Mouse (Mus musculus) MEL (cell line): ENCODE measurements at regions not wholly inside any gene's neighbourhood (a gene's known extent, or its start where the extent isn't known, plus 50 kb on each side); places are given as distances from the start of the nearest gene placed in this dataset.

ENCODE experiments used
- DNase-seq: peaks from one replicate; pipeline ENCODE4 v3.0.0; 2011; ENCODE audit warnings: low read depth, low spot score
- H3K27ac ChIP-seq: 2 replicates; pipeline ENCODE4 v1.5.1; 2012; ENCODE audit warnings: low read depth, mild to moderate bottlenecking, control low read depth, low read length, moderate library complexity; ENCODE audit not compliant: control insufficient read depth
- H3K27me3 ChIP-seq, 2 experiments: fragments of 150-350 bp in 1 of 2; sonication (generic) in 1 of 2; 2 replicates each; pipeline ENCODE4 v1.6.1; 2012; ENCODE audit warnings: low read length in 2 of 2, mild to moderate bottlenecking in 2 of 2, improper control_type of control experiment in 1 of 2, moderate library complexity in 1 of 2; ENCODE audit not compliant: insufficient read depth in 2 of 2, control insufficient read depth in 1 of 2
- H3K36me3 ChIP-seq, 2 experiments: 2 replicates each; pipeline ENCODE4 v1.6.1; 2012 to 2014; ENCODE audit warnings: low read length in 2 of 2, improper control_type of control experiment in 1 of 2, inconsistent platforms in 1 of 2, mild to moderate bottlenecking in 1 of 2; ENCODE audit not compliant: insufficient read depth in 2 of 2, control insufficient read depth in 1 of 2
- H3K4me1 ChIP-seq, 2 experiments: fragments of 150-350 bp in 1 of 2; sonication (generic) in 1 of 2; 2 replicates each; pipeline ENCODE4 v1.6.1; 2012; ENCODE audit warnings: low read length in 2 of 2, improper control_type of control experiment in 1 of 2, mild to moderate bottlenecking in 1 of 2; ENCODE audit not compliant: insufficient read depth in 2 of 2, control insufficient read depth in 1 of 2
- H3K4me3 ChIP-seq, 2 experiments: fragments of 150-350 bp in 1 of 2; sonication (generic) in 1 of 2; 2 replicates each; pipeline ENCODE4 v1.5.1; 2012; ENCODE audit warnings: low read depth in 2 of 2, low read length in 2 of 2, mild to moderate bottlenecking in 2 of 2, moderate library complexity in 2 of 2, control low read depth in 1 of 2, improper control_type of control experiment in 1 of 2; ENCODE audit not compliant: control insufficient read depth in 1 of 2, insufficient read depth in 1 of 2
- H3K79me2 ChIP-seq: 2 replicates; pipeline ENCODE4 v1.6.1; 2012; ENCODE audit warnings: mild to moderate bottlenecking, low read length, moderate library complexity; ENCODE audit not compliant: control insufficient read depth, poor library complexity, insufficient read depth
- H3K9ac ChIP-seq: 2 replicates; pipeline ENCODE4 v1.6.1; 2012; ENCODE audit warnings: low read depth, mild to moderate bottlenecking, control low read depth, low read length, moderate library complexity; ENCODE audit not compliant: control insufficient read depth, poor library complexity, severe bottlenecking
- H3K9me3 ChIP-seq: fragments of 150-350 bp; sonication (generic); replicated peaks from 2 replicates; pipeline ENCODE4 v1.6.1; 2012; ENCODE audit warnings: mild to moderate bottlenecking, low read length, improper control_type of control experiment, moderate library complexity; ENCODE audit not compliant: insufficient read depth
- ELF1 ChIP-seq: IDR thresholded peaks from 2 replicates; pipeline ENCODE4 v1.6.1; 2014; ENCODE audit warnings: low read depth, mild to moderate bottlenecking, inconsistent platforms, low read length, improper control_type of control experiment, moderate library complexity
- EP300 ChIP-seq, 2 experiments: IDR thresholded peaks; 2 replicates each; pipeline ENCODE4 v1.6.1; 2011; ENCODE audit warnings: improper control_type of control experiment in 2 of 2, low read length in 2 of 2, low read depth in 1 of 2, mild to moderate bottlenecking in 1 of 2
- GABPA ChIP-seq: IDR thresholded peaks from 2 replicates; pipeline ENCODE4 v1.6.1; 2012; ENCODE audit warnings: low read depth, mild to moderate bottlenecking, inconsistent platforms, low read length, improper control_type of control experiment, moderate library complexity
- GATA1 ChIP-seq: IDR thresholded peaks from 2 replicates; pipeline ENCODE4 v1.6.1; 2011; ENCODE audit warnings: low read depth, low read length, improper control_type of control experiment
- KAT2A ChIP-seq: conservative IDR thresholded peaks from 2 replicates; pipeline ENCODE4 v1.6.1; 2012; ENCODE audit warnings: low read depth, low read length, improper control_type of control experiment, inconsistent platforms
- MAFK ChIP-seq: IDR thresholded peaks from 2 replicates; pipeline ENCODE4 v1.6.1; 2011; ENCODE audit warnings: low read depth, mild to moderate bottlenecking, low read length, improper control_type of control experiment, borderline replicate concordance
- MEF2A ChIP-seq: IDR thresholded peaks from 2 replicates; pipeline ENCODE4 v1.6.1; 2014; ENCODE audit warnings: low read depth, mild to moderate bottlenecking, inconsistent platforms, low read length, improper control_type of control experiment; ENCODE audit not compliant: poor library complexity, insufficient replicate concordance, severe bottlenecking; ENCODE audit errors: extremely low read depth
- MXI1 ChIP-seq: IDR thresholded peaks from 2 replicates; pipeline ENCODE4 v1.6.1; 2011; ENCODE audit warnings: mild to moderate bottlenecking, low read depth, low read length, improper control_type of control experiment
- MYB ChIP-seq: IDR thresholded peaks from 2 replicates; pipeline ENCODE4 v1.6.1; 2011; ENCODE audit warnings: mild to moderate bottlenecking, low read depth, low read length, improper control_type of control experiment
- NELFE ChIP-seq: IDR thresholded peaks from 2 replicates; pipeline ENCODE4 v1.6.1; 2011; ENCODE audit warnings: low read depth, low read length, improper control_type of control experiment
- NRF1 ChIP-seq: IDR thresholded peaks from 2 replicates; pipeline ENCODE4 v1.6.1; 2014; ENCODE audit warnings: low read depth, mild to moderate bottlenecking, inconsistent platforms, low read length, improper control_type of control experiment, moderate library complexity; ENCODE audit not compliant: poor library complexity, insufficient read depth, severe bottlenecking
- RCOR1 ChIP-seq: IDR thresholded peaks from 2 replicates; pipeline ENCODE4 v1.6.1; 2012; ENCODE audit warnings: low read depth, mild to moderate bottlenecking, inconsistent platforms, low read length, improper control_type of control experiment
- SIN3A ChIP-seq: IDR thresholded peaks from 2 replicates; pipeline ENCODE4 v1.6.1; 2012; ENCODE audit warnings: low read length, improper control_type of control experiment, inconsistent platforms
- TAL1 ChIP-seq: IDR thresholded peaks from 2 replicates; pipeline ENCODE4 v1.6.1; 2012; ENCODE audit warnings: mild to moderate bottlenecking, inconsistent platforms, low read length, moderate library complexity, mixed read lengths
- TBP ChIP-seq: IDR thresholded peaks from 2 replicates; pipeline ENCODE4 v1.8.0; 2011; ENCODE audit warnings: low read depth, low read length, improper control_type of control experiment
- UBTF ChIP-seq: IDR thresholded peaks from 2 replicates; pipeline ENCODE4 v1.6.1; 2012; ENCODE audit warnings: low read depth, mild to moderate bottlenecking, inconsistent platforms, low read length, improper control_type of control experiment, moderate library complexity, borderline replicate concordance; ENCODE audit not compliant: insufficient read depth
- USF1 ChIP-seq: IDR thresholded peaks from 2 replicates; pipeline ENCODE4 v1.6.1; 2014; ENCODE audit warnings: low read depth, mild to moderate bottlenecking, inconsistent platforms, low read length, improper control_type of control experiment, moderate library complexity
- ZC3H11A ChIP-seq: IDR thresholded peaks from 2 replicates; pipeline ENCODE4 v1.6.1; 2012; ENCODE audit warnings: low read depth, mild to moderate bottlenecking, inconsistent platforms, low read length, improper control_type of control experiment
- ZKSCAN1 ChIP-seq: IDR thresholded peaks from 2 replicates; pipeline ENCODE4 v1.6.1; 2012; ENCODE audit warnings: low read depth, mild to moderate bottlenecking, inconsistent platforms, low read length, improper control_type of control experiment, moderate library complexity
- ZMIZ1 ChIP-seq: IDR thresholded peaks from 2 replicates; pipeline ENCODE4 v1.6.1; 2012; ENCODE audit warnings: low read depth, mild to moderate bottlenecking, inconsistent platforms, low read length, improper control_type of control experiment, moderate library complexity

- Histone ChIP-seq H3K27ac (no peak overlapping the region), H3K36me3 (no peaks in the 10 kb centered on the region), H3K4me3 (no peak overlapping the region), H3K4me1 (no peaks in the 10 kb centered on the region), H3K9me3 (no peaks in the 10 kb centered on the region), H3K9ac (no peak overlapping the region), H3K79me2 (no peaks in the 10 kb centered on the region), H3K27me3 (no peaks in the 10 kb centered on the region)
- TF ChIP-seq GABPA: no peak
- DNase-seq: no peak
Measured at GRCm38 (mm10) chr9:94045462-94046126, 492.3 kb downstream of the 1190002N15Rik start.

- no peak for DNase-seq
- Histone ChIP-seq H3K27me3 (no peaks in the 10 kb centered on the region), H3K9me3 (no peaks in the 10 kb centered on the region), H3K79me2 (no peaks in the 10 kb centered on the region), H3K36me3 (no peaks in the 10 kb centered on the region), H3K27ac (no peak overlapping the region), H3K9ac (no peak overlapping the region), H3K4me3 (no peak overlapping the region), H3K4me1 (no peaks in the 10 kb centered on the region)
- TF ChIP-seq KAT2A (no peak), ZC3H11A (no peak), NELFE (no peak), USF1 (no peak), RCOR1 (no peak), MYB (no peak), TBP (no peak), GATA1 (no peak), ZMIZ1 (no peak)
Measured at GRCm38 (mm10) chr9:94023761-94024160, 514.1 kb downstream of the 1190002N15Rik start.

GRCm38 (mm10) chr9:94021293-94021903, 516.5 kb downstream of the 1190002N15Rik start:
- no peak overlapping the region for H3K27ac ChIP-seq
- no peak overlapping the region for H3K4me3 ChIP-seq
- no peak for DNase-seq
- H3K36me3 ChIP-seq: no peaks in the 10 kb centered on the region
- TF ChIP-seq GATA1 (no peak), NRF1 (no peak), ZKSCAN1 (no peak), TAL1 (no peak), ELF1 (no peak), MEF2A (no peak), GABPA (no peak), UBTF (no peak), MXI1 (no peak), NELFE (no peak), RCOR1 (no peak), EP300 (IDR thresholded peaks at IDR 0.05; ENCODE audit: low read depth in 1 of 2, low read length in 2 of 2) (no peak), SIN3A (no peak), MAFK (no peak)
- no peaks in the 10 kb centered on the region for H3K79me2 ChIP-seq
- H3K9me3 ChIP-seq: no peaks in the 10 kb centered on the region
- H3K9ac ChIP-seq: no peak overlapping the region
- H3K4me1 ChIP-seq: no peaks in the 10 kb centered on the region
- no peaks in the 10 kb centered on the region for H3K27me3 ChIP-seq
